Mouse (Mus musculus): ENCODE data around the gene Sord. TPM values are rescaled to one million over a fixed set of nuclear protein-coding genes. Genes with fewer than 3 reads are reported as not detected.
A peak's percentile ranks its signal among the peaks of the same experiment; 100 is the strongest.

Sord gene
- polyA plus RNA-seq (2015; fragmentation: Nextera tagmentation; extraction: Ambion mirVana): 294 and 325 TPM in 2 replicates

GRCm38 (mm10) chr2:122234611-122235288 is at the start of gene Sord:
TSS of gene Sord (plus strand) at chr2:122234749.
- Histone ChIP-seq H3K9me3 (ENCODE audit: low read length) (no peaks in the 10 kb centered on the region), H3K4me1 (ENCODE audit: insufficient read depth) (peaks cover 23% of the 10 kb centered on the region), H3K27me3 (ENCODE audit: insufficient read depth, low read length) (no peaks in the 10 kb centered on the region), H3K4me2 (ENCODE audit: low read depth, low read length) (peak within 1 kb of the TSS; percentile 90), H3K9ac (replicated peaks) (peak within 1 kb of the TSS; percentile 76), H3K27ac (ENCODE audit: low read depth) (peak within 1 kb of the TSS; percentile 90), H3K36me3 (replicated peaks; ENCODE audit: insufficient read depth, low read length) (no peaks in the 10 kb centered on the region; the same call in 1 of the 2 replicates), H3K4me3 (ENCODE audit: low read depth, low read length) (peak within 1 kb of the TSS; percentile 71)
- DNase-seq: peak; percentile 85
- WGBS (ENCODE audit: insufficient replicate concordance): 1% methylated on average over 34 of the region's 35 CpGs
- TF ChIP-seq CTCF (IDR thresholded peaks at IDR 0.05; ENCODE audit: low read depth) (no peak), EP300 (IDR thresholded peaks at IDR 0.05; ENCODE audit: low read depth) (peak; percentile 35)
- peak; percentile 83 for ATAC-seq

DNA sequence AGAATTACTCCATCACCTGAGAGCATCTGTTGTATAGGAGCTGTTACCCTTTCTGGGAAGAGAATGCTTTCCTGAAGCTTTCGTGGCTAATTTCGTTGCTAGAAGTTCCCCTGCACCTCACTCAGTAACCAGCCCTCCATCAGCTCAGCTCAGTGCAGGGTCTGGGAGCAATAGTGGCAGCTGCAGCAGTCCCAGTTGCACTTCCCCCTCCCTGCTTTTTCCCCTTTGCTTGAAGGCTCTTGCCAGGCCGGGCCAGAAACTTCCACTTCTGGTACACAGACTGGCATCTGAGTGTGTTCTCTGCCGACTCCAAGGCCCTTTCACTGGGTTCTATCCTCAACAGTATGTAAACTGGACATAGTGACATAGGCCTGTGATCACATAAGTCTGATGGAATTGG is 49.5 kb upstream of the Sord start:
- 76% methylated on average over 4 of the region's 4 CpGs for WGBS (ENCODE audit: insufficient replicate concordance)

DNA sequence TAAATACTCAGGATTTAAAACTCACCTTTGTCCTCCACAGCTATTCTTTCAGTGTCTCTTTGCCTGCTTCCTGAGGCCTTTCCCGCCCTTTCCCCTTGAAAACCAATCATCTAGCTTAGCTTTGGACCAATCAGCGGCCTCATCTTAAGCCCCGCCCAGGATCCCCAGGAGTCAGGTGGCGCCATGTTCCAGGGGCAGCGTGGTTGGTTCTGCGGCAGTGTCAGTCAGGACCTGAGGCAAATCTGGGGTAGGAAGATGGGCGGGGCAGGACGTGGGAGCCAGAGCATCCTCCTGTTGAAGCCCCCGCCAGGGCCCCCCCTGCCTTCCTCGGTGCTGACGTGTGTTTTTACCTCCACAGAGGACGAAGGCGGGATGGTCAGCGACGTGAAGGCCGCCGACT is 48.4 kb upstream of the Sord start, which contains the start of the genes Patl2 and Terb2:
TSS of gene Patl2 (minus strand) at position 84 of the 400 bp plus-strand sequence.
TSS of gene Terb2 (plus strand) at position 167 of the 400 bp plus-strand sequence.
- Histone ChIP-seq H3K27ac (ENCODE audit: low read depth) (no peak within 1 kb of the TSS), H3K4me2 (ENCODE audit: low read depth, low read length) (no peak within 1 kb of the TSS), H3K27me3 (ENCODE audit: insufficient read depth, low read length) (no peaks in the 10 kb centered on the region), H3K9ac (replicated peaks) (no peak within 1 kb of the TSS), H3K36me3 (replicated peaks; ENCODE audit: insufficient read depth, low read length) (no peaks in the 10 kb centered on the region), H3K4me1 (ENCODE audit: insufficient read depth) (no peaks in the 10 kb centered on the region), H3K4me3 (ENCODE audit: low read depth, low read length) (no peak within 1 kb of the TSS), H3K9me3 (ENCODE audit: low read length) (no peaks in the 10 kb centered on the region)
- TF ChIP-seq EP300 (IDR thresholded peaks at IDR 0.05; ENCODE audit: low read depth): no peak
- no peak for ATAC-seq
- WGBS (ENCODE audit: insufficient replicate concordance): 80% methylated on average over 17 of the region's 17 CpGs
- DNase-seq: no peak

More for the DNA sequence above, 49.5 kb upstream of the Sord start:
- H3K27me3 ChIP-seq (ENCODE audit: insufficient read depth, low read length): no peaks in the 10 kb centered on the region
- no peak for ATAC-seq
- no peaks in the 10 kb centered on the region for H3K4me1 ChIP-seq (ENCODE audit: insufficient read depth)
- no peak overlapping the region for H3K4me3 ChIP-seq (ENCODE audit: low read depth, low read length)
- H3K9ac ChIP-seq (replicated peaks): no peak overlapping the region
- no peak overlapping the region for H3K4me2 ChIP-seq (ENCODE audit: low read depth, low read length)
- H3K27ac ChIP-seq (ENCODE audit: low read depth): no peak overlapping the region
- H3K9me3 ChIP-seq (ENCODE audit: low read length): no peaks in the 10 kb centered on the region
- H3K36me3 ChIP-seq (replicated peaks; ENCODE audit: insufficient read depth, low read length): no peaks in the 10 kb centered on the region
- TF ChIP-seq CTCF (IDR thresholded peaks at IDR 0.05; ENCODE audit: low read depth): no peak
- no peak for TF ChIP-seq EP300 (IDR thresholded peaks at IDR 0.05; ENCODE audit: low read depth)
- no peak for DNase-seq

DNA sequence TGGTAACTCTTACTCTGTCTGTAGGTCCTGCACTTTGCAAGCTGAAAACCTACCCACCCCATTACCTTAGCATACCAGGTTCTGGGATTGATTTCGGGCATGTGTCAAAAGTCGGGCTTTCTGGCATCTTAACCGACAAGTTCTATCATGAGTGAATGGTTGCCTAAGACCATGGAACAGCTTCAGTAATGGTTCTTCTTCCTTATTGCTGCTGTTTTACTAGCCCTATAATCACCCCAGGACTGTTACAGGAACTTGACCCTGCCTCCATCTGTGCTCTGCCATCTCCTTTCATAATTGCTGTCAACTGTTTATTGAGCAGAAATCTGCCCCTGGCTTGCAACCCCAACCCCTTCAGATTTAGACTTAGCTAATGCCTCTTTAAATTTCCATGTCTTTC is 47.8 kb upstream of the Sord start:
- no peak for DNase-seq
- WGBS (ENCODE audit: insufficient replicate concordance): 94% methylated on average over 3 of the region's 3 CpGs

DNA sequence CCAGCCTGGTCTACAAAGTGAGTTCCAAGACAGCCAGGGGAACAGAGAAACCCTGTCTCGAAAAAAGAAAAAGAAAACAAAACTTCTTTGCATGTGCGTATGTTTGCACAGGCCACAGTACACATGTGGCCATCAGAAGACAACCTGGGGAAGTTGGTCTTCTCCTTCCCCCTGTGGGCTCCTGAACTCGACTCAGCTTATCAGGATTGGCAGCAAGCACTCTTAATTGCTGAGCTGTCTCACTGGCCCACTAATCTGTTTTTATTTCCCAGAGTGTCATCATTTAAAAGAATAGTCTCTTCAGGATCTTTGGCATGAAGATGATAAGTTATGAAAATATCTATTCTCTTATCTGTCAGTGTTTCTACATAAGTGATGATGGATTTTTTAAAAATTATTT is 42.7 kb upstream of the Sord start:
- Histone ChIP-seq H3K27me3 (ENCODE audit: insufficient read depth, low read length) (no peaks in the 10 kb centered on the region), H3K9me3 (ENCODE audit: low read length) (no peaks in the 10 kb centered on the region), H3K9ac (replicated peaks) (no peak overlapping the region), H3K4me2 (ENCODE audit: low read depth, low read length) (no peak overlapping the region), H3K4me3 (ENCODE audit: low read depth, low read length) (no peak overlapping the region), H3K4me1 (ENCODE audit: insufficient read depth) (no peaks in the 10 kb centered on the region), H3K36me3 (replicated peaks; ENCODE audit: insufficient read depth, low read length) (no peaks in the 10 kb centered on the region), H3K27ac (ENCODE audit: low read depth) (no peak overlapping the region)
- 56% methylated on average over 3 of the region's 3 CpGs for WGBS (ENCODE audit: insufficient replicate concordance)
- ATAC-seq (no peak), DNase-seq (no peak)
- TF ChIP-seq EP300 (IDR thresholded peaks at IDR 0.05; ENCODE audit: low read depth): no peak
- no peak for TF ChIP-seq CTCF (IDR thresholded peaks at IDR 0.05; ENCODE audit: low read depth)

More for the DNA sequence above, 47.8 kb upstream of the Sord start:
- no peak overlapping the region for H3K4me2 ChIP-seq (ENCODE audit: low read depth, low read length)
- no peaks in the 10 kb centered on the region for H3K27me3 ChIP-seq (ENCODE audit: insufficient read depth, low read length)
- H3K9me3 ChIP-seq (ENCODE audit: low read length): no peaks in the 10 kb centered on the region
- no peak overlapping the region for H3K27ac ChIP-seq (ENCODE audit: low read depth)
- ATAC-seq: no peak
- H3K4me1 ChIP-seq (ENCODE audit: insufficient read depth): no peaks in the 10 kb centered on the region
- no peaks in the 10 kb centered on the region for H3K36me3 ChIP-seq (replicated peaks; ENCODE audit: insufficient read depth, low read length)
- no peak overlapping the region for H3K9ac ChIP-seq (replicated peaks)
- TF ChIP-seq CTCF (IDR thresholded peaks at IDR 0.05; ENCODE audit: low read depth) (no peak), EP300 (IDR thresholded peaks at IDR 0.05; ENCODE audit: low read depth) (no peak)
- H3K4me3 ChIP-seq (ENCODE audit: low read depth, low read length): no peak overlapping the region

DNA sequence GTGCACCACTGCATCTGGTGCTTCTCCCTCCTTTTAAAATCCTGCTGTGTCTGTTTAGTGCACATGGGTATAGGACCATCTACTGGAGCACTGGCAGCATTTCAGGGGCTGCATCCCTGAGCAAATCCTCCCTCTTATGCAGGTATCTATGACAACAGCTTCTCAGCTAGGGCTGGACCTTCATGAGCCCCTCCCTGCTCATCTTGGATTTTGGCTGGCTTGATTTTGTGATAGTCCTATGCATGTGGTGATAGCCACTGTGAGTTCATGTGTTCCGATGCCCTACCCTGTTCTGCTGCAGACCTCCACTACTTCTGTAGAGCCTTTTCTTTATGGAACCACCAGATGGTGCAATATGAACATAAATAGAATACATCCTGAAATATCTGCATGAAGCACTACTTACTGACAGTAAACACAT is 40.0 kb upstream of the Sord start:
- DNase-seq (no peak), ATAC-seq (peak; percentile 64)
- H3K27ac ChIP-seq (ENCODE audit: low read depth): no peak overlapping the region
- 46% methylated on average over 1 of the region's 1 CpGs for WGBS (ENCODE audit: insufficient replicate concordance)
- H3K4me2 ChIP-seq (ENCODE audit: low read depth, low read length): no peak overlapping the region
- H3K27me3 ChIP-seq (ENCODE audit: insufficient read depth, low read length): no peaks in the 10 kb centered on the region
- TF ChIP-seq EP300 (IDR thresholded peaks at IDR 0.05; ENCODE audit: low read depth) (no peak), CTCF (IDR thresholded peaks at IDR 0.05; ENCODE audit: low read depth) (peak; percentile 66)
- no peaks in the 10 kb centered on the region for H3K4me1 ChIP-seq (ENCODE audit: insufficient read depth)
- no peaks in the 10 kb centered on the region for H3K36me3 ChIP-seq (replicated peaks; ENCODE audit: insufficient read depth, low read length)
- H3K4me3 ChIP-seq (ENCODE audit: low read depth, low read length): no peak overlapping the region
- H3K9me3 ChIP-seq (ENCODE audit: low read length): no peaks in the 10 kb centered on the region
- H3K9ac ChIP-seq (replicated peaks): no peak overlapping the region
